Mouse (Mus musculus) skeletal muscle tissue, postnatal 0 days (tissue): ENCODE data around the gene Smarce1. TPM values are rescaled to one million over a fixed set of nuclear protein-coding genes. Genes with fewer than 3 reads are reported as not detected.

Experiments used
- polyA plus RNA-seq: library from polyadenylated mRNA; unstranded; fragments of >200 nt; fragmentation: Nextera tagmentation; extraction: Ambion mirVana; gene quantifications from 2 replicates; pipeline ENCODE4 v1.2.1, GENCODE M21; 2015

The Smarce1 gene
- 107 and 113 TPM in 2 replicates for polyA plus RNA-seq

GRCm38 (mm10) chr11:99230261-99231048 lies at the start of gene Smarce1:
TSS of gene Smarce1 (minus strand) at chr11:99231017.

DNA sequence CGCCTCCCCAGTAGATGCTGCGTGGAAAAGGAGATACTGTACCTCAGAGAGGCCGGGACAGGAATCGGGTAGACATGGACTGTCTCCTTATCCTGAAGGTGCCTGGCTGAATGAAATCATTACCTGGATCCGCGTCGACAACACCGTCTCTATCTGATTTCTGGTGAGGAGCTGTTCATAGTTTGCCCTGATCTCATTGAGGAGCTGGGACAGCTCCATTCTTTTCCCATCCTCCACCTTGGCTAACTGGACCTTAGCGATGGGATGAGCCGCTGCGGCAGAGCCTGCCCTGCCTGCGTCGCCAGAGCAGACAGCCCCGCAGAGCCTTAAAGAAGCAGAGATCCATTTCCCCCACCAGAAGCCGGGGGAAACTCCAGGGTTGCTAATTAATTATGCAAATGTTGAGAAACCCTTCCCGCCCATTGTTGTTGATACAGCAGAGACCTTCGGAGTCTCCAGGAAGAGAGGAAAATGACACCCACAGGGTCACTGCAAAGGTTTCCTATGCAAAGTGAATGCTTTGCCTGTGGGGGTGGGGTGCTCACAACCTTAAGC lies 13.1 kb upstream of the Smarce1 start, which contains the start of gene Krt222:
TSS of gene Krt222 (minus strand) at position 266 of the 555 bp plus-strand sequence.

Other genes starting within 250 kb of the Smarce1 start
- 0.65 and 0.69 TPM in 2 replicates for gene Gjd3, start 248.0 kb downstream of the Smarce1 start, polyA plus RNA-seq
- 35.2 and 36.7 TPM in 2 replicates for gene Top2a, start 206.8 kb downstream of the Smarce1 start, polyA plus RNA-seq
- gene Igfbp4, start 189.8 kb downstream of the Smarce1 start, polyA plus RNA-seq = 300 and 425 TPM in 2 replicates
- gene Tns4, start 141.7 kb downstream of the Smarce1 start, polyA plus RNA-seq = 0.06 and 0.09 TPM in 2 replicates
- gene Ccr7, start 75.9 kb downstream of the Smarce1 start, polyA plus RNA-seq = 0.21 and 0.23 TPM in 2 replicates
- gene Krt222, start 13.1 kb upstream of the Smarce1 start, polyA plus RNA-seq = 0.81 and 1.5 TPM in 2 replicates
- gene Krt24, start 54.2 kb upstream of the Smarce1 start, polyA plus RNA-seq = not detected in 2 replicates
- not detected in 2 replicates for gene Krt25, start 91.9 kb upstream of the Smarce1 start, polyA plus RNA-seq
- not detected in 2 replicates for gene Krt26, start 106.9 kb upstream of the Smarce1 start, polyA plus RNA-seq
- gene Krt27, start 120.1 kb upstream of the Smarce1 start, polyA plus RNA-seq = not detected in 2 replicates
- gene Krt28, start 143.9 kb upstream of the Smarce1 start, polyA plus RNA-seq = not detected in 2 replicates
- gene Krt10, start 158.3 kb upstream of the Smarce1 start, polyA plus RNA-seq = 12.9 and 155 TPM in 2 replicates
- gene Krt12, start 191.2 kb upstream of the Smarce1 start, polyA plus RNA-seq = 2.1 TPM in 1 of 2 replicates, not detected in the other
- gene Krt20, start 207.1 kb upstream of the Smarce1 start, polyA plus RNA-seq = 0.13 TPM in 1 of 2 replicates, not detected in the other